Mouse (Mus musculus): Measurements from ENCODE around the gene Rcvrn. TPM values are rescaled to one million over a fixed set of nuclear protein-coding genes. Genes with fewer than 3 reads are reported as not detected.

Rcvrn gene
- polyA plus RNA-seq, 1 experiment from 2014 or later: not detected

GRCm38 (mm10) chr11:67664261-67664660, 30.9 kb upstream of the Rcvrn start:
- ATAC-seq (replicated peaks; ENCODE audit: insufficient number of reproducible peaks, low FRiP score, low TSS enrichment): no peak
- Histone ChIP-seq H3K27ac (ENCODE audit: low read depth, low read length) (no peak overlapping the region), H3K4me3 (ENCODE audit: low read depth, low read length) (no peak overlapping the region), H3K27me3 (ENCODE audit: control insufficient read depth, insufficient read depth, low read length) (no peaks in the 10 kb centered on the region), H3K9ac (ENCODE audit: low read depth, low read length) (no peak overlapping the region), H3K36me3 (ENCODE audit: control insufficient read depth, insufficient read depth, low read length) (no peaks in the 10 kb centered on the region), H3K4me2 (no peak overlapping the region), H3K9me3 (replicated peaks; ENCODE audit: control insufficient read depth, low read length) (no peaks in the 10 kb centered on the region), H3K4me1 (ENCODE audit: control insufficient read depth, insufficient read depth, low read length) (peaks cover 3% of the 10 kb centered on the region; the same call in 1 of the 2 replicates)
- WGBS (ENCODE audit: insufficient replicate concordance): 84% methylated on average over 3 of the region's 3 CpGs

- Histone ChIP-seq H3K4me2 (no peak overlapping the region), H3K9ac (ENCODE audit: low read depth, low read length) (no peak overlapping the region), H3K27me3 (ENCODE audit: control insufficient read depth, insufficient read depth, low read length) (no peaks in the 10 kb centered on the region), H3K4me3 (ENCODE audit: low read depth, low read length) (no peak overlapping the region), H3K9me3 (replicated peaks; ENCODE audit: control insufficient read depth, low read length) (no peaks in the 10 kb centered on the region), H3K4me1 (ENCODE audit: control insufficient read depth, insufficient read depth, low read length) (peaks cover 3% of the 10 kb centered on the region; the same call in 1 of the 2 replicates), H3K36me3 (ENCODE audit: control insufficient read depth, insufficient read depth, low read length) (no peaks in the 10 kb centered on the region), H3K27ac (ENCODE audit: low read depth, low read length) (no peak overlapping the region)
- WGBS (ENCODE audit: insufficient replicate concordance): 77% methylated on average over 6 of the region's 6 CpGs
- no peak for ATAC-seq (replicated peaks; ENCODE audit: insufficient number of reproducible peaks, low FRiP score, low TSS enrichment)
Measured at GRCm38 (mm10) chr11:67664918-67665317, 30.2 kb upstream of the Rcvrn start.

DNA sequence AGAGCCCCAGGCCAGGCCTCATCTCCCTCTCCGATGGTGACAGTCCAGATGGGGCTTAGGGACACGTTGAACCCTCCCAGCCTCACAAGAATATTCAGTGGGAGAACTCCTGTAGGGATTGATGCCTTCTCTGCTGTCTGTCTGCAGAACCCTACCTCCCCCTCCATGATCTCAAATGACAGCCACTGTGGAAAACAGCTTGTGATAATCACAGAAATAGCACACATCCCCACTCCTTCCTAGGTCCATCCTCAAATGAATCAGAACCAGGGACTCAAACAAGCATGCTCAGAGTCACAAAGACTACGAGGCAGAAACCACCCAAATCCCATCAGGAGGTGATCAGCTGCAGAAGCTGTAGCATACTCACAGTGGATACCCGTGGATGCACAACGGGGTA, 29.0 kb upstream of the Rcvrn start:
- H3K36me3 ChIP-seq (ENCODE audit: control insufficient read depth, insufficient read depth, low read length): no peaks in the 10 kb centered on the region
- WGBS (ENCODE audit: insufficient replicate concordance): 77% methylated on average over 5 of the region's 5 CpGs

GRCm38 (mm10) chr11:67667531-67668332, 27.4 kb upstream of the Rcvrn start:
- H3K9ac ChIP-seq (ENCODE audit: low read depth, low read length): no peak overlapping the region
- ATAC-seq (replicated peaks; ENCODE audit: insufficient number of reproducible peaks, low FRiP score, low TSS enrichment): no peak
- no peak overlapping the region for H3K4me2 ChIP-seq
- H3K27ac ChIP-seq (ENCODE audit: low read depth, low read length): no peak overlapping the region
- whole genome bisulfite sequencing (ENCODE audit: insufficient replicate concordance): 78% methylated on average over 13 of the region's 13 CpGs
- H3K9me3 ChIP-seq (replicated peaks; ENCODE audit: control insufficient read depth, low read length): no peaks in the 10 kb centered on the region
- H3K4me1 ChIP-seq (ENCODE audit: control insufficient read depth, insufficient read depth, low read length): peaks cover 15% of the 10 kb centered on the region
- no peak overlapping the region for H3K4me3 ChIP-seq (ENCODE audit: low read depth, low read length)
- no peaks in the 10 kb centered on the region for H3K36me3 ChIP-seq (ENCODE audit: control insufficient read depth, insufficient read depth, low read length)
- H3K27me3 ChIP-seq (ENCODE audit: control insufficient read depth, insufficient read depth, low read length): no peaks in the 10 kb centered on the region

More for the DNA sequence above, 29.0 kb upstream of the Rcvrn start:
- peaks cover 3% of the 10 kb centered on the region for H3K4me1 ChIP-seq (ENCODE audit: control insufficient read depth, insufficient read depth, low read length)
- H3K4me2 ChIP-seq: no peak overlapping the region
- no peak overlapping the region for H3K9ac ChIP-seq (ENCODE audit: low read depth, low read length)
- ATAC-seq (replicated peaks; ENCODE audit: insufficient number of reproducible peaks, low FRiP score, low TSS enrichment): no peak
- H3K27ac ChIP-seq (ENCODE audit: low read depth, low read length): no peak overlapping the region
- no peaks in the 10 kb centered on the region for H3K9me3 ChIP-seq (replicated peaks; ENCODE audit: control insufficient read depth, low read length)
- H3K27me3 ChIP-seq (ENCODE audit: control insufficient read depth, insufficient read depth, low read length): no peaks in the 10 kb centered on the region
- H3K4me3 ChIP-seq (ENCODE audit: low read depth, low read length): no peak overlapping the region

GRCm38 (mm10) chr11:67668460-67669007, 26.6 kb upstream of the Rcvrn start:
- 89% methylated on average over 3 of the region's 3 CpGs for WGBS (ENCODE audit: insufficient replicate concordance)
- Histone ChIP-seq H3K4me2 (no peak overlapping the region), H3K27ac (ENCODE audit: low read depth, low read length) (no peak overlapping the region), H3K36me3 (ENCODE audit: control insufficient read depth, insufficient read depth, low read length) (no peaks in the 10 kb centered on the region), H3K27me3 (ENCODE audit: control insufficient read depth, insufficient read depth, low read length) (no peaks in the 10 kb centered on the region), H3K4me3 (ENCODE audit: low read depth, low read length) (no peak overlapping the region), H3K9me3 (replicated peaks; ENCODE audit: control insufficient read depth, low read length) (no peaks in the 10 kb centered on the region), H3K4me1 (ENCODE audit: control insufficient read depth, insufficient read depth, low read length) (peaks cover 17% of the 10 kb centered on the region), H3K9ac (ENCODE audit: low read depth, low read length) (no peak overlapping the region)
- no peak for ATAC-seq (replicated peaks; ENCODE audit: insufficient number of reproducible peaks, low FRiP score, low TSS enrichment)

- H3K27me3 ChIP-seq (ENCODE audit: control insufficient read depth, insufficient read depth, low read length): no peaks in the 10 kb centered on the region
- 91% methylated on average over 6 of the region's 6 CpGs for WGBS (ENCODE audit: insufficient replicate concordance)
- no peaks in the 10 kb centered on the region for H3K36me3 ChIP-seq (ENCODE audit: control insufficient read depth, insufficient read depth, low read length)
- H3K9me3 ChIP-seq (replicated peaks; ENCODE audit: control insufficient read depth, low read length): no peaks in the 10 kb centered on the region
- ATAC-seq (replicated peaks; ENCODE audit: insufficient number of reproducible peaks, low FRiP score, low TSS enrichment): no peak
- H3K4me1 ChIP-seq (ENCODE audit: control insufficient read depth, insufficient read depth, low read length): peaks cover 17% of the 10 kb centered on the region
- H3K27ac ChIP-seq (ENCODE audit: low read depth, low read length): no peak overlapping the region
- H3K4me3 ChIP-seq (ENCODE audit: low read depth, low read length): no peak overlapping the region
- no peak overlapping the region for H3K9ac ChIP-seq (ENCODE audit: low read depth, low read length)
- no peak overlapping the region for H3K4me2 ChIP-seq
Measured at GRCm38 (mm10) chr11:67670031-67670430, 25.1 kb upstream of the Rcvrn start.

DNA sequence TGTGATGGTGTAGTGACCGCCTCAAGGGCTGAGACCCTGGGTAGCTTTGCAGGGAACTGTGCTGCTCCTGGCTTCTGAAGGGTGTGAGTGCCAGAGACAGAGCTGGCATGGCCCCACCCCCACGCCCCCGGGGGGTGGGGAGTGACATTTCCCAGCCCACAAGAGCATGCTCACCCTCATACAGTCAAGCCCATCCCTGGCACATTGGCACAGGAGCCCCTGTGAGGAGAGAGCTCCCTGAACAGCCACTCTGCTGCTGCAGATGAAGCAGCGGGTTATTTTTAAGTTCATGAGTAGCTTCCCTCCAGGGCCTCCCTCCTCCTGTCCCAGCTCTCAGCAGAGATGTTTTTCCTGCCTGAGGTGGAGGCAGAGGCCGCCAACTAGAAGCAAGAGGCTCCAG, 23.0 kb upstream of the Rcvrn start:
- no peak overlapping the region for H3K9ac ChIP-seq (ENCODE audit: low read depth, low read length)
- WGBS (ENCODE audit: insufficient replicate concordance): 36% methylated on average over 5 of the region's 5 CpGs
- H3K9me3 ChIP-seq (replicated peaks; ENCODE audit: control insufficient read depth, low read length): no peaks in the 10 kb centered on the region
- H3K4me2 ChIP-seq: peak overlapping the region; percentile 23; the same call in 1 of the 2 replicates
- no peak for ATAC-seq (replicated peaks; ENCODE audit: insufficient number of reproducible peaks, low FRiP score, low TSS enrichment)
- no peaks in the 10 kb centered on the region for H3K36me3 ChIP-seq (ENCODE audit: control insufficient read depth, insufficient read depth, low read length)
- H3K4me1 ChIP-seq (ENCODE audit: control insufficient read depth, insufficient read depth, low read length): peaks cover 17% of the 10 kb centered on the region
- peak overlapping the region; percentile 54 for H3K27ac ChIP-seq (ENCODE audit: low read depth, low read length)
- no peaks in the 10 kb centered on the region for H3K27me3 ChIP-seq (ENCODE audit: control insufficient read depth, insufficient read depth, low read length)
- no peak overlapping the region for H3K4me3 ChIP-seq (ENCODE audit: low read depth, low read length)

GRCm38 (mm10) chr11:67675562-67676540, 19.3 kb upstream of the Rcvrn start:
- H3K4me3 ChIP-seq (ENCODE audit: low read depth, low read length): no peak overlapping the region
- no peaks in the 10 kb centered on the region for H3K27me3 ChIP-seq (ENCODE audit: control insufficient read depth, insufficient read depth, low read length)
- ATAC-seq (replicated peaks; ENCODE audit: insufficient number of reproducible peaks, low FRiP score, low TSS enrichment): no peak
- no peaks in the 10 kb centered on the region for H3K36me3 ChIP-seq (ENCODE audit: control insufficient read depth, insufficient read depth, low read length)
- H3K9me3 ChIP-seq (replicated peaks; ENCODE audit: control insufficient read depth, low read length): no peaks in the 10 kb centered on the region
- 53% methylated on average over 12 of the region's 12 CpGs for WGBS (ENCODE audit: insufficient replicate concordance)
- peaks cover 15% of the 10 kb centered on the region for H3K4me1 ChIP-seq (ENCODE audit: control insufficient read depth, insufficient read depth, low read length)
- no peak overlapping the region for H3K27ac ChIP-seq (ENCODE audit: low read depth, low read length)
- H3K9ac ChIP-seq (ENCODE audit: low read depth, low read length): no peak overlapping the region
- no peak overlapping the region for H3K4me2 ChIP-seq
